Mouse (Mus musculus): ENCODE data around the gene Reps2.

Reps2 gene

DNA sequence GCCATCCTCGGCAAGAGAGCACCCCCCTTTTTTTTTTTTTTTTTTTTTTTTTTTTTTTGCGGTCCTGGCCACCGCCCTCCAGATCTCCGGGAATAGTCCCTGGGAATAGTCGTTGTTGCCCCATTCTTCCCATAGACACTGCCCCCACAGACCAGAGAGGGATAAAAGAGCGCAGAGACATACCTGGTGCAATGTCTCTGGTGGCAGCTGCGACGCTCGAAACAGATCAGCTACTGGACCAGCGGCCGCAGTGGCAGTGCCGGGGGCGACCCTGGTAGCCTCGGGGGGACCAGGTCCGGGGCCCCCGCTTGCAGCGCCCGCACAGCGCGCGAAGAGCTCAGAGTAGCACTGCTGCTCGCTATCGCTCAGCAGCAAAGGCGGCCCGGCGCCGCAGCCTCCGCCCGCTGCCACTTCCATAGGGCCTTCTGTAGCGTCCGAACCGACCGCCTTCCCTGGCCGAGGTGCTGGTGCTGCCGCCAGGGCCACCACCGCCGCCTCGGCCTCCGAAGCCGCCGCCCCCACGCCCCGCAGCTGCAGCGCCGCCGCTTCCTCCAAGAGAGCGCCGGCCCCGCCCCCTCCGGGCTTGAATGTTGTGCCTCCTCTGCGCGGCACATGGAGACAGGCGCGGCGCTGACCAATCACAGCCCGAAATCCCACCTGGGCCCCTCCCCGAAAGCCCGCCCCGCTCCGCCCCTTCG is at the start of gene Reps2:
Reps2 (minus strand) TSS at position 559 of the 698 bp plus-strand sequence.
- DNase-seq (ENCODE audit: low read depth, low spot score): peak; percentile 56

DNA sequence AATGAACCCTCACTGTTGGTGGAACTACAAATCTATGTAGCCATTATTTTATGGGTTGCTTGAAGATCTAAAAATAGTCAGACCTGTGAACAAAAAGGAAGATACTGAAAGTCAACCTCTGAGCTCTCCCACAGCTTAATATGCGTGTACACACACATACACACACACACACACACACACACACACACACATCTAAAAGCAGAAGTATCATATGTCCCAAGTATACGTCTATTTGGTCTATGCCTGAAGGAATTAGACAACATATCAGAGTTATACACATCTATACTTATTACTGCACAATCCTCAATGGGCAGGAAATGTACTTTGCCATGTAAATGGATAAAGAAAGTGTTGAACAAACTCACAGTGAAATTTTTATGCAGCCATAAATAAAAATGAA is 47.8 kb upstream of the Reps2 start:
- DNase-seq (ENCODE audit: low read depth, low spot score): no peak

DNA sequence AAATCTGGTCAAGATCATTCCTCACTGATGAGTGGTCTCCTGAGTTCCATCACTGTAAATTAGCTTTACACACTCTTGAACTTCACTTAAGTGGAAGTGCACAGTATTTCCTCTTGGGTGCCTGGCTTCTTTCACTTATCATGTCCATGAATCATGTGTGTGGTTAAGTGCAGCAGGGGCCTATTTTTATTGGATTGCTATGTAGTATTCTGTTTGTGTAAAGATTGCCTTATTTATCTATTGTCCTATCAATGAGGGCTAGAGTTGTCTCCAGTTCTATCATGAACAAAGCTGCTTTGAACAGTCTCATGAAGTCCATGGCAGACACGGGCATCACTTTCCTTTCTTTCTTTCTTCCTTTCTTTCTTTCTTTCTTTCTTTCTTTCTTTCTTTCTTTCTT is 41.9 kb upstream of the Reps2 start:
- no peak for DNase-seq (ENCODE audit: low read depth, low spot score)

DNA sequence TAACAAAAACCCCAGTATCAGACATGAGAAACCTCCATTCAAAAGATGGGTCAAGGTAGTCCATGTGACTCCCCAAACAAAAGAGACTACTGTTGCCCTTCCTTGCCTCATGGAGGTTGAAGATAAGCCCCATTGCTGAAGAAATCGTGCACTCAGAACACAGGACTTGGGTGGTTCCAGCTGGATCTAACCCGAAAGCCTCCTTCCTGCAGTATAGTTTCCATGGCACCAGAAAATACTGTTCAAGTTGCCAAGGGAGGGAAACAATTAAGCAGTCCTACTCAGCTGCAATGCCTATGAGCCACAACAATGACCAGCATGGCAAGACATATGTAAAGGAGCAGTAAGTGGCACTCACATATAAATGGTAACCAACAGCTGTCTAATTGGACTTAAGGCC is 36.1 kb upstream of the Reps2 start:
- no peak for DNase-seq (ENCODE audit: low read depth, low spot score)

DNA sequence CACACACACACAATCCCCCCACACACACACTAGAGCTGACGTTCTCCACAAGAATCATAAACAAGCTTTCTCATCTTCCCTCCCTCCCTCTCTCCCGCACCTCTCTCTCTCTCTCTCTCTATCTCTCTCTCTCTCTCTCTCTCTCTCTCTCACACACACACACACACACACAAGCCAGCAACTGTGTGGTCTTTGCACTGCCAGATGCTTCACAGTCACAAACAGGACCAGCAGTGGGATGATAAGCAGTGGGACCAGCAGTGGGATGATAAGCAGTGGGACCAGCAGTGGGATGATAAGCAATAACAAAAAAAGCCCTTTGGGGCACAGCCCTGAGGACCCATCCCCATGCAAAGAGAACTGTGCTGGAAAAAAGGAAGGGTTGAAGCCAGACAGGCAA is 35.4 kb upstream of the Reps2 start:
- no peak for DNase-seq (ENCODE audit: low read depth, low spot score)

DNA sequence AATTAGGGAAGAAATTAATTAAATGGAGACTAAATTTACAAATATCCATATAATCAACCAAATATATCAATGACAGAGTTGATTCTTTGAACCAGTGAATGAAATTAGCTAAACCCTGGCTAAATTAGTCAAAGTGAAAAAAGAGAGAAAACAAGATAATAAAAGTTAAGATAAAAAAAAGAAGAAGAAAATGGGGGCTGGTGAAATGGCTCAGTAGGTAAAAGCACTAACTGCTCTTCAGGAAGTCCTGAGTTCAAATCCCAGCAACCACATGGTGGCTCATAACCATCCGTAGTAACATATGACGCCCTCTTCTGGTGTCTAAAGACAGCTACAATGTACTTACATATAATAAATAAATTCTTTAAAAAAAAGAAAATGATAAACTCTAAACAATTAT is 22.7 kb upstream of the Reps2 start:
- no peak for DNase-seq (ENCODE audit: low read depth, low spot score)

- no peak for DNase-seq (ENCODE audit: low read depth, low spot score)
Measured at GRCm38 (mm10) chrX:162660182-162660581, 16.7 kb upstream of the Reps2 start.

- DNase-seq (ENCODE audit: low read depth, low spot score): no peak
Measured at GRCm38 (mm10) chrX:162653518-162653917, 10.1 kb upstream of the Reps2 start.

GRCm38 (mm10) chrX:162652445-162652844 is 9.0 kb upstream of the Reps2 start:
- DNase-seq (ENCODE audit: low read depth, low spot score): no peak

GRCm38 (mm10) chrX:162651125-162651524 is 7.7 kb upstream of the Reps2 start:
- no peak for DNase-seq (ENCODE audit: low read depth, low spot score)

- DNase-seq (ENCODE audit: low read depth, low spot score): no peak
Measured at GRCm38 (mm10) chrX:162643789-162644092, 292 bp upstream of the Reps2 start.

- no peak for DNase-seq (ENCODE audit: low read depth, low spot score)
Measured at GRCm38 (mm10) chrX:162642402-162643090, 903 bp downstream of the Reps2 start.

- no peak for DNase-seq (ENCODE audit: low read depth, low spot score)
Measured at GRCm38 (mm10) chrX:162641764-162642163, 1.7 kb downstream of the Reps2 start.

GRCm38 (mm10) chrX:162635159-162635558 is 8.3 kb downstream of the Reps2 start:
- DNase-seq (ENCODE audit: low read depth, low spot score): no peak

DNA sequence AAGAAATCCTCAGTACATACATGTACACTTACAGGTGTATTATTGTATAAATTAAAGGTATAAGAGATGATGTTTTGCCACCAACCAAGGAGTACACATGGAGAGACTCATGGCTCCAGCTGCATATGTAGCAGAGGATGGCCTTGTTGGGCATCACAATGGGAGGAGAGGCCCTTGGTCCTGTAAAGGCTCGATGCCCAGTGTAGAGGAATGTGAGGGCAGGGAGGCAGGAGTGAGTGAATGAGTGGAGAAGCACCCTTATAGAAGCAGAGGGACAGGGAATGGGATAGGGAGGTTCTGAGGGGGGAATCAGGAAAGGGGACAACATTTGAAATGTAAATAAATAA is 21.4 kb downstream of the Reps2 start:
- DNase-seq (ENCODE audit: low read depth, low spot score): no peak

DNA sequence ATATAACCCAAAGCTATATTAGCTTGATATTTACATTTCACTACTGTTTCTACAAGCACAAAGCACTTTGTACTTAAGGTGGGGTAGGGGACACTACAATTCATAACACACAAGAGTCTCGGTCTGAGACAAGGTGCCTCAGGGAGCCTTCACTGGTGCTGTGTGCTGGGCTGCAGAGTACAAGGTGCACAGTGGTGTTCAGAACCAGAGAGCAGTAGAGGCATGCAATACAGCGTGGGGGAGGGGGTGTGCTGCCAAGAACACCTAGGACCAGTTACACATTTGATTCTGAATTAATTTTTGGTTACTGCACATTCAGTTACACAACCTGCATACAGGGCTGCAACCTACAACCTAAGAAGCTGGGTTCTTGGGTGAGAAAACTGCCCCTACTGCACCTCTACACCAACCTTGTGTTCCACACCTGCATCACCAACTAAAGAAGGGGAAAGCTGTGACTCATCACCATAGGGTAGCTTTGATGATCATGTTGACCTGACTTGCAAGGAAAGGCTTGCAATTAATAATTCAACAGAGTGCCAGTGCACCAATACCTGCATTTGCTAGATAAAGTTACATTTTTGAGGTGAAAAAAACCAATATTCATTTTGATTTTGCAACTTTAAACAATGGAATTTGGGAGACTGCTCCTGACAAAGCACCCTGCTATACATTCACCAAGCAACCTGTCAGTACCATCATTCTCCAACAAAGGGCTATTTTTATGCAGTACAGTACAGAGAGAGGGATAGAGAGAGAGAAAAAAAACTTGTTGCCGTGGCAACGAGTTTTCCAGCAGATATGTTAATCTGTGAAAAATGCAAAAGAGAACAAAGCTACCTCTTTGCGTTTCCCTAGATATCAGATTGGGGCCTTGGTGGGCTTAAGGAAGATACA is 22.0 kb downstream of the Reps2 start:
- DNase-seq (ENCODE audit: low read depth, low spot score): no peak

- no peak for DNase-seq (ENCODE audit: low read depth, low spot score)
Measured at GRCm38 (mm10) chrX:162619705-162620104, 23.7 kb downstream of the Reps2 start.

DNA sequence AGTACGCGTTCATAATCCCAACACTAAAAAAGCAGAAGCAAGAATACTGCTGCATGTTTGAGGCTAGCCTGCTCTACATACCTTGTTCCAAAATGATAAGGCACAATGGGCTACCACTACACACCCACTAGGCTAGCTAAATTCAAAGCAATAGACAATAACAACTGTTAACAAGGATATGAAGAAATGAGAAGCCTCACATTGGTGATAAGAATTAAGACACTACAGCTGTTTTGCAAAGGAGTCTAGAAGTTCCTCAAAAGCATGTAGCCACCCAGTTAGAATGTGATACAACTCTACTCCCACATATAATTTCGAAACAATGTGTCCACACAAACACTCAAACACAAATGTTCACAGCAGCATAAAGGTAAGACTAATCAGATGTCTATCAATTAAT is 24.9 kb downstream of the Reps2 start:
- no peak for DNase-seq (ENCODE audit: low read depth, low spot score)

- no peak for DNase-seq (ENCODE audit: low read depth, low spot score)
Measured at GRCm38 (mm10) chrX:162606113-162606512, 37.3 kb downstream of the Reps2 start.

DNA sequence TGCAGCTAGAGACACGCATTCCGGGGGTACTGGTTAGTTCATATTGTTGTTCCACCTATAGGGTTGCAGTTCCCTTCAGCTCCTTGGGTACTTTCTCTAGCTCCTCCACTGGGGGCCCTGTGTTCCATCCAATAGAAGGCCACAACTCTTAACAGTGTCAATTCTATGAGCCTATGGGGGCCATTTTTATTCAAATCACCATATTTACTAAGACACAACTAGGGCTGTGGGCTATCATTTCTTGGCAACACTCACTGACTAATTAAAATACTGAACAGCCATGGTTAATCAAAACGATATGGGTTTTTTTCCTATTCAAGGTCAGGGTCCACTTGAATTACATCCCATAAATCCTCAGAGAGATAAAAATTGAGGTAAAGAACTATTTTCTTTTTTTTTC is 43.8 kb downstream of the Reps2 start:
- DNase-seq (ENCODE audit: low read depth, low spot score): no peak

DNA sequence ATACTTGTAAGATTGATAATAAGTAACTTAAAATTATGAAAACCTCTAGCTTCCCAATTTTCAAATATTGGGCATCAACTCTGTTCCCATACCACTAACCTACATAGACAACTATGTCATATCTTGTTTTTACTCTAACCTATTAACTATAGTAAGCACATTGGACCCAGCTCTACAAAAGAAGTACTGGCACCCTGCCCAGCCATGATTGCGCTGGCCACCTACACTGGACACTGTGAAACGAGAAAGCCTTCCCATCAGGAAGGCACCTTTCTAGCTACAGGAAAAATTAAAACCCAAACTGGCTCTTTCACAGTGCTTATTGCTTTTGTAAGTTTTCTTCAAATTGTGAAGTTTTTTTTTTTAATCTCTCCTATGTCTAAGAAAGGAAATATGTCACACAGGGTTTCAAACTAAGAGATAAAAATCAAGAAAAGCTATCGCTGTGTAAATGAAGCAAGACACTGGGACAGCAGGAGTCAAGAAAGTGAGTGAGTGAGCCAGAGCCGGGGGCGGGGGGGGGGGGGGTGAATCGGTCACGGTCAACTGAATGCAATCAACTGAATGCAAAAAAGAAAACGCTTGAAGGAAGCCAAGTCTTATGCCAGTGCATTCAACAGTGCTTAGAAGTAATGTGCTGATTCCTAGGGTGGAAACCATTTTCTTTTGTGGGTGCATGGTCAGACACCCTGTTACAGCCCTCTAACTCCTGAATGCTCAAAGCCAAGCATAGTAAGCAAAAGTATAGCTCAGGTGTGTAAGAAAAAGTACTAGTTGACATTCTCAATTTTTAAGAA is 52.2 kb downstream of the Reps2 start:
- DNase-seq (ENCODE audit: low read depth, low spot score): no peak
